18 mouse cellular contexts compared by ENCODE assay signal in genomic region chr17:74872567-74872966, GRCm38 (mm10).
A peak's percentile ranks its signal among the peaks of the same experiment; 100 is the strongest.
DNase-seq lines count a peak whose midpoint lies in the region; ATAC-seq lines count a peak whose summit lies in the region.
"Had no signal": no experiment of that assay in that cellular context is flagged by ENCODE, and none has a peak within 500 bp of the region (broad histone marks: within the 10 kb centered on the region; RNA-seq: fewer than 3 reads in every experiment).

No protein-coding gene starts in this region.

- DNase-seq in 416B (ENCODE audit: low read depth) (peak; percentile 96), MEL-GATA-1-ER (ENCODE audit: extremely low read depth, low read depth) (peak; percentile 96), liver (peak; percentile 54)
- DNase-seq in gastrocnemius, postnatal 4 days (ENCODE audit: low spot score in 2 of 2) = no peak
- DNase-seq: adrenal gland, postnatal 25 days; cerebellum, postnatal 14 days; forebrain, postnatal 0 days; gastrocnemius, adult 2 months; heart, adult 18-20 months; layer of hippocampus, postnatal 36 days; lung, postnatal 14 days had no signal

- peak; percentile 72 for ATAC-seq in megakaryocyte, adult 5-6 weeks (ENCODE audit: poor library complexity, severe bottlenecking)
- no peak for ATAC-seq in CD4-positive, CD25-positive, alpha-beta regulatory T cell, adult 4 months
- no peak for ATAC-seq in kidney, embryonic 15.5 days (replicated peaks; ENCODE audit: low FRiP score)
- ATAC-seq: forebrain, postnatal 0 days had no signal

- no peak overlapping the region for H3K4me3 ChIP-seq in kidney, embryonic 15.5 days (replicated peaks)
- H3K4me3 ChIP-seq: embryonic facial prominence, embryonic 10.5 days; gastrocnemius, adult 2 months; hindbrain, embryonic 13.5 days; neural tube, embryonic 13.5 days had no signal

- H3K9me3 ChIP-seq in kidney, embryonic 15.5 days (replicated peaks) = no peaks in the 10 kb centered on the region
- H3K9me3 ChIP-seq: embryonic facial prominence, embryonic 10.5 days; hindbrain, embryonic 13.5 days had no signal

- no peak overlapping the region for H3K9ac ChIP-seq in kidney, embryonic 15.5 days
- H3K9ac ChIP-seq: forebrain, postnatal 0 days; hindbrain, embryonic 13.5 days; neural tube, embryonic 13.5 days had no signal

- no peaks in the 10 kb centered on the region for H3K36me3 ChIP-seq in kidney, embryonic 15.5 days
- H3K36me3 ChIP-seq: embryonic facial prominence, embryonic 10.5 days; hindbrain, embryonic 13.5 days; neural tube, embryonic 13.5 days had no signal

- WGBS in kidney, embryonic 15.5 days = 74% methylated on average over 9 of the region's 9 CpGs

- no peak overlapping the region for H3K4me2 ChIP-seq in kidney, embryonic 15.5 days
- H3K4me2 ChIP-seq: hindbrain, embryonic 13.5 days; midbrain, embryonic 11.5 days; neural tube, embryonic 13.5 days had no signal

- H3K27me3 ChIP-seq in kidney, embryonic 15.5 days = no peaks in the 10 kb centered on the region
- H3K27me3 ChIP-seq: hindbrain, embryonic 13.5 days; neural tube, embryonic 13.5 days had no signal

- H3K4me1 ChIP-seq in kidney, embryonic 15.5 days = peaks cover 39% of the 10 kb centered on the region

- no peak overlapping the region for H3K27ac ChIP-seq in kidney, embryonic 15.5 days
- H3K27ac ChIP-seq: embryonic facial prominence, embryonic 10.5 days; gastrocnemius, adult 2 months; hindbrain, embryonic 13.5 days; neural tube, embryonic 13.5 days had no signal

Comparison
In these comparisons a context has a peak if more than half of its experiments do, and no peak if none do; other contexts are left out.
1. DNase-seq: peak in 416B (single experiment), MEL-GATA-1-ER (single experiment) and liver (single experiment); none in gastrocnemius, postnatal 4 days (0 of 2).